In the genomic region with DNA sequence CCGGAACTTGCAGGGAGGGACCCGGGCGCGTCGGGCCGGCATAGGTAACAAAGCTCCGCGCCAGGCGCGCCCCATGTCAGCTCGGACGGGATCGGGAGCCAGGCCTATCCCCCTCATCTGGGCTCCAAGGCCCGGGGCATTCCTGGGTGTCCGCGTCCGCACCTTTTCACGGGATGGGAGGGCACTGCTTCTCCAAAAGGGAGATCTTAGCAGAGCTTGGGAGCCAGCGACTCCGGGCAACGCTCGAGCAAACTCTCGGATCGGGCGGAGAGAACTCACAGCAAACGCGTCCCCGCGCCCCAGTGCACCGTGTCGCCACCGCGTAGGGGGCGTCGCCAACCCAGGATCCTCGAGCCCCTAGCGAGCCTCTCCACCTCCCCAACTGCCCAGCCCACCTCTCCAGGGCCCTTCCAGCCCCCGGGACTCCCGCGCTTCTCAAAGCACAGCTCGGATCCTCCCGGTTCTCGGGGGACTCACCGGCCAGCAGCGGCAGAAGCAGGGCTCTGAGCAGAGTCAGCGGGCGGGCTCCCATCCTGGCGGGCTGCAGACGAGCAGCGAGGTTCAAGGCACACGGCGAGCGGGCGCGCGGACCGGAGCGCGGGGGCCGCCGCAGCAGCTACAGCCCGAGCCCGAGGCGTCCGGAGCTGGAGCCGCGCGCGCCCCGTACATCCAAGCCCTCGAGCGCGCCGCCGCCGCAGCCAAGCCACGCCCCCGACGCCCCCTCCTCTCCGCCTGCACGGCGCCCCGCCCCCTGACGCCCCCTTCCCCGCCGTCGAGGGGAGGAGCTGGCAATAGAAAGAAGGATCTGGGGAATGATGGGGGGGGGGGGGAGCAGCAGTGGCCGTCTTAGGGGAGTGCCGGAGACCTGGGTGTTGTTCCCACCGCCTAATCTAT, we compare ENCODE assay signal across 8 mouse cellular contexts. TPM values are rescaled to one million over a fixed set of nuclear protein-coding genes. Genes with fewer than 3 reads are reported as not detected.
DNase-seq lines count a peak whose midpoint lies in the region; ATAC-seq lines count a peak whose summit lies in the region.

Gene Ptk7 (minus strand): TSS at position 714 of the 894 bp plus-strand sequence.

- H3K9me3 ChIP-seq in embryonic facial prominence, embryonic 14.5 days (ENCODE audit: control insufficient read depth, low read length), result no peaks in the 10 kb centered on the region
- no peaks in the 10 kb centered on the region for H3K9me3 ChIP-seq in limb, embryonic 10.5 days (replicated peaks)

- peak within 1 kb of the TSS; percentile 77 for H3K4me2 ChIP-seq in embryonic facial prominence, embryonic 14.5 days (ENCODE audit: low read depth, low read length)

- H3K36me3 ChIP-seq in embryonic facial prominence, embryonic 14.5 days (ENCODE audit: control insufficient read depth, insufficient read depth, low read length), result peaks cover 10% of the 10 kb centered on the region; the same call in 1 of the 2 replicates
- H3K36me3 ChIP-seq in limb, embryonic 10.5 days, result peaks cover 25% of the 10 kb centered on the region

- H3K27me3 ChIP-seq in embryonic facial prominence, embryonic 14.5 days (replicated peaks; ENCODE audit: control insufficient read depth, insufficient read depth, low read length), result no peaks in the 10 kb centered on the region
- no peaks in the 10 kb centered on the region for H3K27me3 ChIP-seq in limb, embryonic 10.5 days (ENCODE audit: low read depth, poor library complexity, severe bottlenecking)

- H3K27ac ChIP-seq in embryonic facial prominence, embryonic 14.5 days (replicated peaks; ENCODE audit: low read depth, low read length), result peak within 1 kb of the TSS; percentile 96
- peak within 1 kb of the TSS; percentile 98 for H3K27ac ChIP-seq in limb, embryonic 10.5 days

- H3K4me3 ChIP-seq in embryonic facial prominence, embryonic 14.5 days (ENCODE audit: low read depth, low read length), result peak within 1 kb of the TSS; percentile 99
- peak within 1 kb of the TSS; percentile 99 for H3K4me3 ChIP-seq in limb, embryonic 10.5 days

- peak; percentile 71 for DNase-seq in MN1 (ENCODE audit: low spot score)
- DNase-seq in adrenal gland, postnatal 25 days, result peak; percentile 75
- peak; percentile 94 for DNase-seq in embryonic facial prominence, embryonic 14.5 days (ENCODE audit: low spot score)
- peak; percentile 77 to 84 for DNase-seq in heart, postnatal 14 days
- DNase-seq in limb, embryonic 10.5 days (ENCODE audit: low spot score), result peak; percentile 98
- peak; percentile 88 for DNase-seq in mesoderm, embryonic 11.5 days (ENCODE audit: low read depth, low spot score)
- peak; percentile 95 for DNase-seq in right cerebral cortex, postnatal 4 days
- DNase-seq in c-Kit-positive CD71-positive TER-119-positive erythroid progenitor cells, embryonic 14.5 days (ENCODE audit: low spot score), result no peak

- intact Hi-C loops in heart, postnatal 14 days (cut with DNase I), result no loop called here

- H3K9ac ChIP-seq in embryonic facial prominence, embryonic 14.5 days (ENCODE audit: low read depth, low read length), result peak within 1 kb of the TSS; percentile 98

- under 1% methylated on average over 50 of the region's 90 CpGs for WGBS in embryonic facial prominence, embryonic 14.5 days
- WGBS in limb, embryonic 10.5 days, result under 1% methylated on average over 89 of the region's 90 CpGs

- peaks cover 52% of the 10 kb centered on the region for H3K4me1 ChIP-seq in embryonic facial prominence, embryonic 14.5 days (ENCODE audit: control insufficient read depth, insufficient read depth, low read length)
- peaks cover 76% of the 10 kb centered on the region for H3K4me1 ChIP-seq in limb, embryonic 10.5 days

- ATAC-seq in embryonic facial prominence, embryonic 14.5 days (ENCODE audit: low read depth), result peak; percentile 77

RNA-seq across cellular contexts. Expression of gene Ptk7, which starts in this region (rescaled TPM):
- 8.0 and 16.8 TPM in 2 replicates for total RNA-seq in adrenal gland, postnatal 25 days (2021)
- 68.0 and 90.7 TPM in 2 replicates for polyA plus RNA-seq in embryonic facial prominence, embryonic 14.5 days (2014; fragmentation: Nextera tagmentation; extraction: Ambion mirVana)
- total RNA-seq in heart, postnatal 14 days (2021), result 1 to 10 TPM; 9.1 to 9.2 TPM
- polyA plus RNA-seq in limb, embryonic 10.5 days (2016; fragmentation: Nextera tagmentation; extraction: Ambion mirVana), result 102 and 142 TPM in 2 replicates
